Mouse (Mus musculus) C2C12 (cell line): ENCODE measurements at regions not wholly inside any gene's neighbourhood (a gene's known extent, or its start where the extent isn't known, plus 50 kb on each side); places are given as distances from the start of the nearest gene placed in this dataset.

ENCODE experiments used
- CTCF ChIP-seq: IDR thresholded peaks from one replicate; pipeline ENCODE4 v1.5.1; 2011; ENCODE audit not compliant: control insufficient read depth, insufficient read depth, insufficient read length
- FOSL1 ChIP-seq: IDR thresholded peaks from one replicate; pipeline ENCODE4 v1.8.0; 2011; ENCODE audit warnings: mild to moderate bottlenecking, low read length; ENCODE audit not compliant: poor library complexity, insufficient read depth, severe bottlenecking

DNA sequence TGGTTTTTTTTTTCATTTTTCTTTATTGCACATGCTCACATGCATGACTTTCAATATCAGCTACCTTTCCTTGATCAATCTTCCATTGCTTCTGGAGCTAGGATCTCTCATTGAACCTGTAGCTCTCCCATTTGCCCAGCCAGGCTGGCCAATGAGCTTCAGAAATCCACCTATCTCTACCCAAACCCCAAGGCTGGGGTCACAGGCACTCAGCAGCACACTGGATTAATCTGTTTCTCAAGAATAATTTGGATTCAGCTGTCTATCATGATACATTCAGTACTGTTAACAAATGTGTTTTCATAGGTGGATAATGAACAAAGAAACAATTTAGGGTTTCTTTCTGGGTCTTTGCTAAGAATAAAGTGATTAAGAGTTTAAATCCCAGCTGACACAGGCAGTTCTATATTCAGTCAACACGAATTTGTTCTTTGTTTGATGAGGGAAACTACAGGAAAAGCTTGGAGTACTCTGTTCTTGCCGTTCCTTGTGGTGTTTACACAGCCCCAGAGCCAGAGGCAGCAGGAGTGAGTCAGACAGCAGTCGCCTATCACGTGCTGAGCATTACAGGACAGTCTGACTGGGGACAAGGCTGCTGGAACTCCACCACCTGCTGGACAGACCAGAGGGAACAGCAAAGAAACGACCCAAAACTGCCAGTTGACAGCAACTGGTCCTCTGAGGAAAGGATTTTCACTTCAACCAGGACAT, 74.6 kb upstream of the Tmem17 start:
- peak; percentile 41 for TF ChIP-seq CTCF
- peak; percentile 62 for TF ChIP-seq FOSL1
